ENCODE assay signal across 20 mouse cellular contexts in the genomic region with DNA sequence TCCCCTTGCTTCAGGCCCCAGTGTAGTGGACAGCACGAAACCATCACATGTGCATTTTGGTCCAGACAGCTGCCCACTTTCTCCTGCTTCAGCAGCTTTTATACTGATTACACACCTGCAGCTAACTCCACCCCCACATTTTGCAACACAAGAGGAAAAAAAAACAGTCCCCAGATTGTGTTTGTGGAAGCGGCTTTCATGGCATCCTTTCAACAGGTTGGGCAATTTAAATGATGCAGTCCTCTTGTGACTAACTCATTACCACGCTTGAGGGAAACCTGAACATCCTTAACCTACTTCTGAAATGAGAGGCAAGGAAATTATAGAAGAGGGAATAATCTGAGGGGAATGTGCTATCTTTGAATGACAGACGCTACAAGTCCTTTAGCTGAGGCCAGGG. TPM values are rescaled to one million over a fixed set of nuclear protein-coding genes. Genes with fewer than 3 reads are reported as not detected.
DNase-seq lines count a peak whose midpoint lies in the region; ATAC-seq and TF ChIP-seq lines count a peak whose summit lies in the region.
"Had no signal": no experiment of that assay in that cellular context is flagged by ENCODE, and none has a peak within 500 bp of the region (broad histone marks: within the 10 kb centered on the region; RNA-seq: fewer than 3 reads in every experiment).

No protein-coding gene starts in this region.

- no peak overlapping the region for H3K4me2 ChIP-seq in midbrain, postnatal 0 days (ENCODE audit: low read depth, low read length, poor library complexity, severe bottlenecking)
- H3K4me2 ChIP-seq in midbrain, embryonic 14.5 days (ENCODE audit: low read length) = no peak overlapping the region
- H3K4me2 ChIP-seq in lung, postnatal 0 days (replicated peaks; ENCODE audit: low read depth, low read length) = no peak overlapping the region
- H3K4me2 ChIP-seq: embryonic facial prominence, embryonic 12.5 days; hindbrain, embryonic 15.5 days; limb, embryonic 12.5 days; midbrain, embryonic 12.5 days; stomach, embryonic 15.5 days had no signal

- no peaks in the 10 kb centered on the region for H3K36me3 ChIP-seq in midbrain, postnatal 0 days (ENCODE audit: insufficient read depth, low read length)
- no peaks in the 10 kb centered on the region for H3K36me3 ChIP-seq in midbrain, embryonic 14.5 days (ENCODE audit: control insufficient read depth, insufficient read depth, low read length)
- no peaks in the 10 kb centered on the region for H3K36me3 ChIP-seq in lung, postnatal 0 days (ENCODE audit: insufficient read depth, low read length)
- H3K36me3 ChIP-seq: embryonic facial prominence, embryonic 12.5 days; hindbrain, embryonic 15.5 days; limb, embryonic 12.5 days; midbrain, embryonic 12.5 days; stomach, embryonic 15.5 days had no signal

- CTCF ChIA-PET in Patski (lab: Charles Lee) = interaction anchor here (0.7 to 5.3 kb wide), 4 partner anchors 9 to 57 kb away, joined by 3 to 31 read pairs (median 4); no protein-coding TSS in a partner anchor

- DNase-seq in midbrain, postnatal 0 days (ENCODE audit: low spot score) = peak; percentile 25
- no peak for DNase-seq in midbrain, embryonic 14.5 days
- DNase-seq in Patski (ENCODE audit: low read depth, low spot score) = peak; percentile 94
- DNase-seq in lung, postnatal 0 days (ENCODE audit: low spot score) = peak; percentile 67
- DNase-seq in adrenal gland, postnatal 25 days = no peak
- DNase-seq in kidney, adult 9 months = no peak
- DNase-seq: adrenal gland, postnatal 10 days; cerebellum, adult 8-10 months; forebrain, postnatal 0 days; heart, postnatal 10 days; kidney, adult 11 months; kidney, postnatal 10 days; right cerebral cortex, adult 18-20 months had no signal

- H3K9me3 ChIP-seq in midbrain, postnatal 0 days (ENCODE audit: low read length) = no peaks in the 10 kb centered on the region
- H3K9me3 ChIP-seq in midbrain, embryonic 14.5 days (ENCODE audit: control insufficient read depth, low read length) = no peaks in the 10 kb centered on the region
- H3K9me3 ChIP-seq in lung, postnatal 0 days (ENCODE audit: low read length) = no peaks in the 10 kb centered on the region
- H3K9me3 ChIP-seq: embryonic facial prominence, embryonic 12.5 days; hindbrain, embryonic 15.5 days; limb, embryonic 12.5 days; midbrain, embryonic 12.5 days; stomach, embryonic 15.5 days had no signal

- no peak for ATAC-seq in midbrain, postnatal 0 days (ENCODE audit: low FRiP score)
- no peak for ATAC-seq in midbrain, embryonic 14.5 days (ENCODE audit: low FRiP score, low TSS enrichment)
- ATAC-seq in Patski = peak; percentile 83
- ATAC-seq in lung, postnatal 0 days = peak; percentile 47
- peak; percentile 54 for ATAC-seq in neutrophil, adult 5-6 weeks (ENCODE audit: extremely low read depth, insufficient number of reproducible peaks, low FRiP score, poor library complexity, severe bottlenecking)
- ATAC-seq: forebrain, postnatal 0 days had no signal

- peak; percentile 65 for TF ChIP-seq EP300 in lung, postnatal 0 days (IDR thresholded peaks at IDR 0.05)

- no peak for TF ChIP-seq CTCF in midbrain, postnatal 0 days (IDR thresholded peaks at IDR 0.05)
- TF ChIP-seq CTCF in Patski (IDR thresholded peaks at IDR 0.05) = no peak
- no peak for TF ChIP-seq CTCF in lung, postnatal 0 days (IDR thresholded peaks at IDR 0.05)

- no peak overlapping the region for H3K9ac ChIP-seq in midbrain, postnatal 0 days (replicated peaks; ENCODE audit: low read length, poor library complexity, severe bottlenecking)
- H3K9ac ChIP-seq in midbrain, embryonic 14.5 days (replicated peaks; ENCODE audit: low read length) = no peak overlapping the region
- no peak overlapping the region for H3K9ac ChIP-seq in lung, postnatal 0 days (replicated peaks; ENCODE audit: low read depth)
- H3K9ac ChIP-seq: embryonic facial prominence, embryonic 12.5 days; forebrain, postnatal 0 days; hindbrain, embryonic 15.5 days; limb, embryonic 12.5 days; midbrain, embryonic 12.5 days; stomach, embryonic 15.5 days had no signal

- 77% methylated on average over 4 of the region's 4 CpGs for WGBS in midbrain, postnatal 0 days
- 81% methylated on average over 4 of the region's 4 CpGs for WGBS in midbrain, embryonic 14.5 days
- 59% methylated on average over 4 of the region's 4 CpGs for WGBS in lung, postnatal 0 days

- H3K27me3 ChIP-seq in midbrain, postnatal 0 days (ENCODE audit: insufficient read depth, low read length) = no peaks in the 10 kb centered on the region
- H3K27me3 ChIP-seq in midbrain, embryonic 14.5 days (ENCODE audit: control insufficient read depth, insufficient read depth, low read length) = no peaks in the 10 kb centered on the region
- H3K27me3 ChIP-seq in Patski = no peaks in the 10 kb centered on the region
- no peaks in the 10 kb centered on the region for H3K27me3 ChIP-seq in lung, postnatal 0 days (replicated peaks; ENCODE audit: insufficient read depth, low read length)
- H3K27me3 ChIP-seq: embryonic facial prominence, embryonic 12.5 days; hindbrain, embryonic 15.5 days; limb, embryonic 12.5 days; midbrain, embryonic 12.5 days; stomach, embryonic 15.5 days had no signal

- POLR2A ChIA-PET in Patski (lab: Charles Lee) = interaction anchor here (0.6 to 1.0 kb wide), 2 partner anchors 15 to 1241 kb away, joined by 3 read pairs; partner anchors contain the start of gene Notch2

- in situ Hi-C loops in Patski (cut with MboI; ENCODE audit: low pct_unique_long_range_greater_than_20kb) = no loop called here

- no peaks in the 10 kb centered on the region for H3K4me1 ChIP-seq in midbrain, postnatal 0 days (ENCODE audit: insufficient read depth, low read length)
- H3K4me1 ChIP-seq in midbrain, embryonic 14.5 days (ENCODE audit: control insufficient read depth, insufficient read depth, low read length) = no peaks in the 10 kb centered on the region
- no peaks in the 10 kb centered on the region for H3K4me1 ChIP-seq in lung, postnatal 0 days (ENCODE audit: insufficient read depth, low read depth, low read length)
- H3K4me1 ChIP-seq: embryonic facial prominence, embryonic 12.5 days; hindbrain, embryonic 15.5 days; midbrain, embryonic 12.5 days; stomach, embryonic 15.5 days had no signal

- H3K27ac ChIP-seq in midbrain, postnatal 0 days (ENCODE audit: low read depth, low read length) = no peak overlapping the region
- no peak overlapping the region for H3K27ac ChIP-seq in midbrain, embryonic 14.5 days (replicated peaks; ENCODE audit: low read depth, low read length)
- no peak overlapping the region for H3K27ac ChIP-seq in lung, postnatal 0 days (ENCODE audit: low read length)
- H3K27ac ChIP-seq: embryonic facial prominence, embryonic 12.5 days; hindbrain, embryonic 15.5 days; limb, embryonic 12.5 days; midbrain, embryonic 12.5 days; stomach, embryonic 15.5 days had no signal

- no peak overlapping the region for H3K4me3 ChIP-seq in midbrain, postnatal 0 days (ENCODE audit: low read depth, low read length)
- no peak overlapping the region for H3K4me3 ChIP-seq in midbrain, embryonic 14.5 days (replicated peaks; ENCODE audit: low read depth, low read length)
- no peak overlapping the region for H3K4me3 ChIP-seq in lung, postnatal 0 days (ENCODE audit: low read depth, low read length)
- H3K4me3 ChIP-seq: embryonic facial prominence, embryonic 12.5 days; hindbrain, embryonic 15.5 days; limb, embryonic 12.5 days; midbrain, embryonic 12.5 days; myocyte; stomach, embryonic 15.5 days had no signal

RNA-seq across cellular contexts. Expression of gene Notch2, which starts 15.0 kb away (rescaled TPM):
- total RNA-seq in midbrain, postnatal 0 days (2014; rRNA removed) = 22.8 and 33.5 TPM in 2 replicates
- 5.4 and 6.1 TPM in 2 replicates for polyA plus RNA-seq in midbrain, postnatal 0 days (2015; fragmentation: Nextera tagmentation; extraction: Ambion mirVana)
- 5.2 and 10.8 TPM in 2 replicates for polyA plus RNA-seq in midbrain, embryonic 14.5 days (2014; fragmentation: Nextera tagmentation; extraction: Ambion mirVana)
- polyA plus RNA-seq in Patski (2021) = 65.2 TPM
- polyA plus RNA-seq in lung, postnatal 0 days (2015; fragmentation: Nextera tagmentation; extraction: Ambion mirVana) = 18.3 and 20.1 TPM in 2 replicates
- 219 and 232 TPM in 2 replicates for total RNA-seq in neutrophil, adult 5-6 weeks (2017)
- 52.3 and 80.9 TPM in 2 replicates for total RNA-seq in adrenal gland, postnatal 25 days (2021)

Comparison
In these comparisons a context has a peak if more than half of its experiments do, and no peak if none do; other contexts are left out.
1. DNase-seq: peak in midbrain, postnatal 0 days (single experiment), Patski (single experiment) and lung, postnatal 0 days (single experiment); none in midbrain, embryonic 14.5 days (single experiment), adrenal gland, postnatal 25 days (single experiment) and kidney, adult 9 months (single experiment).
2. ATAC-seq: peak in Patski (single experiment), lung, postnatal 0 days (single experiment) and neutrophil, adult 5-6 weeks (single experiment); none in midbrain, postnatal 0 days (single experiment) and midbrain, embryonic 14.5 days (single experiment).